Mouse (Mus musculus) left cerebral cortex, postnatal 14 days (tissue): Measurements from ENCODE around the gene Gse1. TPM values are rescaled to one million over a fixed set of nuclear protein-coding genes. Genes with fewer than 3 reads are reported as not detected.

ENCODE experiments used
- DNase-seq, 2 experiments: peaks; one replicate each; pipeline ENCODE4 v3.0.0; 2021 to 2022; ENCODE audit warnings: low spot score in 2 of 2, mixed read lengths in 1 of 2
- intact Hi-C: fragments of 180-260 bp; cut with DNase I; formaldehyde crosslinking; loops from one replicate; pipeline ENCODE4 v1.15.1; 2025
- total RNA-seq, 2 experiments: library from RNA; stranded (reverse); gene quantifications; 2 replicates each; pipeline ENCODE4 v1.2.3; 2021

Gse1 gene
- total RNA-seq, 2 experiments from 2014 or later, result 49.0 to 57.3 TPM

GRCm38 (mm10) chr8:120536306-120537206 is 308.3 kb downstream of the Gse1 start:
- peak; percentile 54 to 55 for DNase-seq
- intact Hi-C loops, result loop anchor here (5.0 kb wide), 2 partner anchors 219 to 249 kb away; no protein-coding TSS in a partner anchor

- DNase-seq, result peak; percentile 52 to 60
- intact Hi-C loops, result loop anchor here (5.0 kb wide), 2 partner anchors 220 to 250 kb away; no protein-coding TSS in a partner anchor
Measured at GRCm38 (mm10) chr8:120537207-120537817, 309.1 kb downstream of the Gse1 start.

GRCm38 (mm10) chr8:120537818-120538396 is 309.7 kb downstream of the Gse1 start:
- DNase-seq, result peak; percentile 70 to 73
- intact Hi-C loops, result loop anchor here (5.0 kb wide), 2 partner anchors 221 to 251 kb away; no protein-coding TSS in a partner anchor

GRCm38 (mm10) chr8:120538397-120539240 is 310.4 kb downstream of the Gse1 start:
- intact Hi-C loops, result loop anchor here (5.0 kb wide), 2 partner anchors 221 to 251 kb away; no protein-coding TSS in a partner anchor
- DNase-seq, result peak; percentile 51 to 77

- intact Hi-C loops, result loop anchor here (5.0 kb wide), 2 partner anchors 222 to 252 kb away; no protein-coding TSS in a partner anchor
- no peak for DNase-seq
Measured at GRCm38 (mm10) chr8:120539381-120539774, 311.1 kb downstream of the Gse1 start.

GRCm38 (mm10) chr8:120539775-120540625 is 311.7 kb downstream of the Gse1 start:
- no peak for DNase-seq
- intact Hi-C loops, result loop anchor here (5.0 kb wide), 2 partner anchors 223 to 253 kb away; no protein-coding TSS in a partner anchor

- no peak for DNase-seq
- intact Hi-C loops, result no loop called here
Measured at GRCm38 (mm10) chr8:120542995-120543394, 314.7 kb downstream of the Gse1 start.

- no peak for DNase-seq
- intact Hi-C loops, result no loop called here
Measured at GRCm38 (mm10) chr8:120543416-120544055, 315.3 kb downstream of the Gse1 start.

GRCm38 (mm10) chr8:120544155-120544554 is 315.9 kb downstream of the Gse1 start:
- intact Hi-C loops, result no loop called here

GRCm38 (mm10) chr8:120547562-120547961 is 319.3 kb downstream of the Gse1 start:
- intact Hi-C loops, result no loop called here
- DNase-seq, result no peak

More at GRCm38 (mm10) chr8:120544155-120544554, 315.9 kb downstream of the Gse1 start:
- DNase-seq, result no peak

GRCm38 (mm10) chr8:120548313-120548761 is 320.1 kb downstream of the Gse1 start:
- intact Hi-C loops, result no loop called here

GRCm38 (mm10) chr8:120549321-120549921 is 321.2 kb downstream of the Gse1 start:
- intact Hi-C loops, result no loop called here
- DNase-seq, result peak; percentile 55 to 63

More at GRCm38 (mm10) chr8:120548313-120548761, 320.1 kb downstream of the Gse1 start:
- DNase-seq, result peak; percentile 62 to 79

GRCm38 (mm10) chr8:120549922-120550321 is 321.7 kb downstream of the Gse1 start:
- no peak for DNase-seq
- intact Hi-C loops, result no loop called here

GRCm38 (mm10) chr8:120550430-120550829 is 322.2 kb downstream of the Gse1 start:
- intact Hi-C loops, result no loop called here
- DNase-seq, result no peak

GRCm38 (mm10) chr8:120550937-120551676 is 322.9 kb downstream of the Gse1 start:
- intact Hi-C loops, result no loop called here
- DNase-seq, result peak in 1 of 2 experiments; percentile 49

- intact Hi-C loops, result no loop called here
- DNase-seq, result no peak
Measured at GRCm38 (mm10) chr8:120551677-120551980, 323.4 kb downstream of the Gse1 start.
